Mouse (Mus musculus): ENCODE results near the gene Hmgn1.

- no peak for TF ChIP-seq CTCF (IDR thresholded peaks at IDR 0.05; ENCODE audit: low read depth)
- TF ChIP-seq EP300 (optimal IDR thresholded peaks at IDR 0.05), result no peak
These were observed 16.7 kb downstream of the Hmgn1 start for GRCm38 (mm10) chr16:96110655-96111345.
